Mouse (Mus musculus): ENCODE measurements at regions not wholly inside any gene's neighbourhood (a gene's known extent, or its start where the extent isn't known, plus 50 kb on each side); places are given as distances from the start of the nearest gene placed in this dataset.

DNA sequence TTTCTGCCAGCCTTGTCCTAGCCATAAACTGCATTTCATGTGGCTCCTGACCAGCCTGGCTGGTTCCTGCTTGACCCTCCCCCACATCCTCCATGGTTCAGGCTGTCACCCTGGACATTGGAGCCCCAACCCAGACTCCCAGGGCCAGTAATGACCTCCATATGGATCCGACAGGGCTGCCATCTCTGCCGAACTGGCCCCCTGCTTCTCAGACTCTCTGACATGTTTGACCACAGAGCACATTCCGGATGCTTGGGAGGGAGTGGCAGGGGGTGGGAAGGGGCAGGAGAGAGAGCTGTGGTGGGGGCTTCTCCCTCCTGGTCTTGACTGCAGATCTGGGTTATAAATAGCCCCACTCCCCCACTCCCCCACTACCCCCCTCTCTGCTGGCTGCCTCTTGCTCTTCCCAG is 59.0 kb upstream of the Actrt2 start:
- no peak for DNase-seq

DNA sequence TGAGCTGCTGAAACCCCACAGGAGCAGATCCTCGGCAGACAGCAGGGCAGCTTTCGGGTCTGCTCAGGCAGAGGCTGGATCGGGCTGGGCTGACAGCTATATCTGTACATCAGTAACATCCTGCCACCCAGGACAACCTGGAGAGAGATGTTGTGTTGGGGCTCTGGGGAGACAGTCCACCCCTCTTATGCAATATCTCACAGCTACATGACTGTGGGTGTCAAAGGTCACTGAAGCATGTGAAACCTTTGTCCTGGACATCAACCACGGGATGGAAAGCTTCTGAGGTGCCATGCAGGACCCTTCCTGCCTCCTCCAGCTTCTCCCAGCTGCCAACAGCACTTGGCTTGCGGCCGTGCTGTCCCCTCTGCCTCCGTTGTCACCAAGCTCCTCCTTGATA is 60.3 kb upstream of the Actrt2 start:
- no peak for DNase-seq

DNA sequence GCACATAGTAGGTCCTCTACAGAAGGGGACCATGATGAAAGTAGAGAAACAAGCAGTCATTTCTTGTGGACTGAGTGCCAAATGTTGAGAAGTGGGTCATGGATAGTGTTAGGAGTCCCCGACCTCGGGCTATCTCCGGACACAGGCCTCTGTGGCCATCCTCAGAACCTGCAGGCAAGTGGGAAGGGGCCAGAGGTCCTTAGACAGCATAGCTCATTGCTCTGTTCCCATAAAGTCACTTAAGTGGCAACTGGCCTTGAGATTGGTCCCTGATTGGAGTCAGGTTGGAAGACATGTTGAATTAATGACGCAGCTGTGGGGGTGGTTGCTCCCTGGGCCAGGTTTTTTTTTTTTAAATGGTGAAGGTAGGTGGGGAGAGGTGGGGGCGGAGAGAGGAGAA is 63.0 kb upstream of the Actrt2 start:
- DNase-seq: no peak

DNA sequence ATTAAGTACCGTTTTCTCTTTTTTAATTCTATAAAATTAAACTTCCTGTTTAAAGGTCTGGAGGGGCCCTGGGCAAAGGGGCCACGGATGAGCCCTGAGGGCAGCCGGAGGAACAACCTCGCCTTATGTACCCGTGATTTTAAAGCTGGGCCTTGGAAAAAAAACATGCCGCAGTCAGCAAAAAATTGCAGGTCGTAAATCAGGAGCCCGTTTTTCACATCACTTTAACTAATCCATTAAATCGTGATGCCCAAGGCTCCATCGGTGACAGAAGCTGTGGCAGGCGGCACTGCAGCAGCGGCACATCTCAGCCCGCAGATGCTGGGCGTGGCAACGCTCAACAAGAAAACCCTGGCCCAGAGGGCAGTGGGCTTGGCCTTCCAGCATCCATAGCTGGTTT is 63.7 kb upstream of the Actrt2 start:
- no peak for DNase-seq

DNA sequence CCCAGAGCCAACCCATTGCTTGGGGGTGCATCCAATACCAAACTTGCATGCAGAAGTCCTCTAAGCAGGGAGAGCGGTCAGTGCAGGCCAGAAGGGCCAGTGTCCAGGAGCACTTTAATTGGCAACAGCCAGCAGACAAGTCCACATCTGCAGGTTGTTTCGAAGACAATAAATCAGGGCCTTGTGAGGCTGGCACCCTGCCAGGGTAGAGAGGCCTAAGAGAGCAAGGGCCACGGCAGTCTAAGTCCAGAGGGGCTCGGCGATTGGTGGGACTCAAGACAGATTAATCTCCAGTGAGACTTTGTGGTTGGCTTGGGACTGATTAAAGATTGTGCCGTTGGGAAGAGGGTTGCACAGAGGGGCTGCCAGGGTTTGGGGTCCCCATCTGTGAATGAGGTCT is 68.4 kb upstream of the Actrt2 start:
- no peak for DNase-seq

DNA sequence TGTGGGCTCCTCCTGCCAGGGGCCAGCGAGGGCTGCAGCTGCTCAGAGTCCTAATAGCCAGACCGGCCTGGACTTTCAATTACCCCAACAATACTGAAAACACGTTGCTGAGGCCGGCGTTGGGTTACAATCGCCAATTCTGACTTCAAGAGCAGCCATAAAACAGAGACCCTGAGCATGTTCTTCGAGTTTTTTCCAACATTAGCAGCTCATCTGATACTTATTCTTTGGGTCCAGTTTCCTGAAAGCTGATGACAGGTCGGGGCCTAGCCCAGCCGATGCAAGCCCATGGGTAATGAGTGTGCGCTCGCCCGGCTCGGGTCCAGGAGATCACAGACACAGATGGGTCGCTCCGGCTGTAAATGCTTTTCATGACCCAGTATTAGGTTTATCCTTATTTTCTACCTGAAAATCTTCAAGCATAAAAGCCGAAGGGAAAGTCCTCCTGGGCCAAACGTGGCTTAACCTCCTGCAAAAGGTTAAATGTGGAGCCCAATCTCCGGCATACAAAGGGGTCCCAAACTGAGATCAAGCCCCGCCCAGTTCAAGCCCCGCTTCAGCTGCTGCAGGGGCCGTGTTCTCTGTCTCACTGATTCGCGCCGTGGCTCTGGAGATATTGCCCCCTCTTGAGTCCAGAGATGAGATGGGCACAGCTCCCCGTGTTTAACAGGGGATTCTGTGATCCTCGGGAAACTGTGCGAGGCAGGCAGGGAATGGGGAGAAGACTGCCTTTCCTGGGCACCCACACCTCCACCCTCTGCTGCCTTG is 73.6 kb upstream of the Actrt2 start:
- DNase-seq: no peak

DNA sequence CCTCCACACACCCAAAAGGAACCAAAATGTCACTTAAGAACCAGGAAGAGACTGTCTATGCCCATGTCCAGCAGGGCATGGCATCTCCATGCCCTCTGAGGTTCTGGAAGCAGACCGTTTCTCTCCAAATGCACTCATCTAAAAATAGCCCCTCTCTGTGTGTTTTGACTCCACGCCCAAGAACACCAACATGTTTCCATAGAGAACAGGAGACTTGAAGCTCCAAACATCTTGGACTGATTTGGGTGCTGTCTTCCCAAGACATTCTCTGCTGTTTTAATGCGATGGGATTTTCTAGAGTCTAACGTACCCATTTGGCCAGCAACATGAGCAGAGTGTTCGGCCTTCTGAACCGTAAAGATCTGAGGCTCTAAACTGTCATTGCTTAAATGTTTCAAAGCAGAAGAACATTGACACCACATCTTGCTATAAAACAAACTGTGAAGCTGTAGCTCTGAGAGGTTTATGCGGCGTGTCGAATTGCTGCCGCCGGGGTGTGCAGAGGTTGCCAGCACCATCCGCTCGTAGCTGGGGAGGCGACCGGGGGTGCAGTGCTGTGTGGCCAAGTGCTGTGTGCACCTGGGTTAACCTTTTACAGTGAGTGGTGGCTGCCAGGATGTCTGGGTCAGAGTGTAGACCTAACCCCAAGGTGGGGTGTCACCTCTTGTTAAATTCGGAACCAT is 78.8 kb upstream of the Actrt2 start:
- peak; percentile 28 to 37 for DNase-seq

DNA sequence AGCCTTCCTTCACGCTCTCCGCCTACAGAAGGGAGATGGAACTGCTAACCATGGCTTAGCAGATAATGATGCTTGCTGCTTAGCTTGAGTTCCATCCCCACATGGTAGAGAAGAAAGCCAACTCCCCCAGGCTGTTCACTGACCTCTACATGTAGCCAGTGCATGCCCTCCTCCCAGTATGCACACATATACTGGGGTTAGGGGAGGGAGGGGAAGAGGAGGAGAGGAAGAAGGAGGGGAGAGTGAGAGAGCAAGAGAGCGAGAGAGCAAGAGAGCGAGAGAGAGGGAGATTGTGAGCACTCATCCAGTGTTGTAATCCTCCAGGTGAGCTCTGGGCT is 79.3 kb upstream of the Actrt2 start:
- no peak for DNase-seq

DNA sequence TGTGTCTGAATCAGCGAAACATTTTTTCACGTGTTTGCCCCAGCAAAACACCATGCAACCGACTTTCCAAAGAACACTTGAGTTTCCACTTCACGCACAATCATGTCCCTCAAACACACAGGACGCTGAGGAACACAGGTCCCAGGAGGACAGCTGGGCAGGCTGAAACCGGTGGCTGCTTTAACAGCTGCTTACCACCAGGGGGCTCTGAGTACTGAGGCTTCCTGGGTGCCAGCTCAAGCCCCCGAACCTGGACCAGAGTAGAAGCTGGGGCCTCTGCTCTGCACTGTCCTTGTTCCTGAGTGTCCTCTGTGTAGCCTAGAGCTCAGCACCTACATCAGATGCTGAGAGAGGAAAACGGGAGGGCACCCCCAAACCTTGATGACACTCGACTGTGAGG is 81.5 kb upstream of the Actrt2 start:
- DNase-seq: peak in 1 of 2 experiments; percentile 40

DNA sequence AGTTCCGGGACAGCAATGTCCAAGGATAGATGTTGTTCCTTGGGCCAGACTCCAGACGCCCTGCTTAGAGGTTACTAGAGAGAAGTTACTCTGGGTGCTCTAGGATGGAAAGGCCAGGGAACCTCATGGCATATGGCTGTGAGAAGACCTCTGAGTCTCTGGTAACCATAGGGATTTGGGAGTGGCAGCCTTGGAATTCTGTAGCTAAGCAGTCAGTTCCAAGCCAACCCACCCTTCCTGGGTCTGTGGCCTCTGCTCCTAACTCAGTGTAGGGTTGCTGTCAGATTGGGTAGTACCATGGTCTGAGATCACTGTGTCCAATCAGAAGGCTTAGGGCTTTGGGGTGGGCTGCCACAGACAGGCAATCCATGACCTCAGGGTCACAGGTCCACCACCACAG is 82.3 kb upstream of the Actrt2 start:
- DNase-seq: no peak

DNA sequence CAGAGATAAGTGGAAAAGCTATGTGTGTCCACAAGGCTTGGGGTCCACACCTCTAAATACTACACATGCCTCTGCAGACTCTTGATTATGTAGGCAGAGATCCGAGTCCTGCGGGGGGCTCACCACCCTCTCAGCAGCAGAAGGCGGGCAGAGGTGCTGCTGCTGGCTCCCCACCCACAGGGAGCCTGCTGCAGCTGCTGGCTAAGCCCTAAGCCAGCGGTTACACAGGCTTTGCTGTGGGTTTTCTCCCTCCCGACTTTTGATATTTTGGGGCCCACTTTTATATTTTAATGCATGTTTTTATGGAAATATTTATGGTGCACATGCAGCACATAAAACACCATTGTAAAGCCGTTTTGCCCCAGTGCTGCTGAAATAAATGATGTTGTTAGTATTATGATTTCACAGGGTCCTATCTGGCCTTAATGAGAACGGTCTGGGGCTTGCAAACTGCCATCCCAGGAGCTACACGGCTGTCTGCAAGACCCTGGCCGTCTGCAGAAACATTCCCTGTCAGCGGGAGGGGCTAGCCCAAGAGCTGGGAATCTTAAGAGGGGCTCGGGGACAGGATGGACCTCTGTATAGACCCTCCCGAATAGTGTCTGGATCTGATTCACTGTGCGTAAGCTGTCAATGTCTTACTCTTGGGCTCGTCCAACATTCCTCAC is 82.9 kb upstream of the Actrt2 start:
- DNase-seq: no peak

DNA sequence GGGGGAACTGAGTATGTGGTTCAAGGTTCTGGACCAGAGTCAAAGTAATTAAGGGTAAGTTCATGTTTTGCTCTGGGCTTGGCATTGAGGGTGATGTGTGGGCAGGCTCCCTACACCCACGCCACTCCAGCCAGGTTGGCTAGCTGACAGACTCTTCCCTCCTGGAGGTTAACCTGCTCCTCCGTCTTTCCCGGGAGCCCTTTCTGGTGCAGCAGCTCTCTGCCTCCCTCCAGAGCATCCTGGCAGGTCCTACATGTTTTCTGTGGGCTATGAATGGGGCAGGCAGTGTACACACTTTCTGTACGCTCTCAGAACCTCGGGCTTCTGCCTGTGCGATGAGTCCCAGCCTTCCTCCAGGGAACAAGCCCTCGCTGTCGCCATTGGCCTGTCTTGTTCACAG is 82.8 kb upstream of the Ttc34 start:
- DNase-seq: peak; percentile 15 to 16

DNA sequence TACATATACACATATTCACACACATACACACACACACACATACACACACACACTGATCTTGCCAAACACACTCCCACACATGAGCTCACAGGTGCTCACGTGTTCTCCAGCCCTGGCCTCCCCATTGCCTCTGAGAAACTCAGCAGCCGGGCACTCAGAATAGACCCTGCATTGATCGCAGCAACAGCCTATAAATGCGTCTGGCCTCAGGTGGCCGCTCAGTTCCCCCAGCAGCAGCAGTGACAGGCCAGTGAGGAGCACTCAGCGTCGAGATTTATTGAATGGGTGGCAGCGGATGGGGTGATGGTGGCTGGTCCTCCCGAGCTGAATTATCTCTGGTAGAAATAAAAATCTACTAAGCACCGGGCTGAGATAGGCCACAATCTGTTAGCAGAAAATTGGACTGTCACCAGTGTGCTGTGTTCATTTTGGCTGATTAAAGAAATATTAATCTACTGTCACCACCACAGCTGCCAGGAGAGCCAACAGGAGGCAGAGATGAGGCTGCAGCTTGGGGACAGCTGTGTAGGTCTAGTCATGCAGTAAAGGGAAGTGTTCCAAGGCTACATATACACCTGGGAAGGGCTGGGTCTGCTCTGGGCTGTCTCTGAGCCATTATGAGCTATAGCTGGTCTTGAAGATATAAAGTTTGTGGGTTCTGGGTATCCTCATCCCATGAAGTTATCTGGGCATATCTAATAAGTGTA is 80.4 kb upstream of the Ttc34 start:
- DNase-seq: no peak

DNA sequence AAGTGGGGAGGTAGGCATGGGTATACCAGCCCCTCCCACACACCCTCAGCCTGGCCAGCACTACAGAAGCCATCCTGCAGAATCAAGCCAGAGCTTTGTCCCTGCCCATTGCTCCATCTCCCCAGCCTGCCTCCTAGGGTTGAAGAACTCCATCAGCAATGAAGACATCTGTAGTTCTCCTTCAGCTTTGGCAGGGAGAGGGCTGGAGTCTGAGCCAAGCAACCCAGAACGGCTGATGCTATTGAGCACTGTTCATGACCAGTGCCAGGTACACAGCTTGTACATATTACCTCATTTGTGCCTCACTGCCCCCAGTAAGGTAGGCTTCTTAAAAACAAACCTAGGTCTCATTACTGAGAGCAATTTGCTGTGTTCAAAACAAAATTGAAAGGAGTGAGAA is 77.4 kb upstream of the Ttc34 start:
- no peak for DNase-seq

DNA sequence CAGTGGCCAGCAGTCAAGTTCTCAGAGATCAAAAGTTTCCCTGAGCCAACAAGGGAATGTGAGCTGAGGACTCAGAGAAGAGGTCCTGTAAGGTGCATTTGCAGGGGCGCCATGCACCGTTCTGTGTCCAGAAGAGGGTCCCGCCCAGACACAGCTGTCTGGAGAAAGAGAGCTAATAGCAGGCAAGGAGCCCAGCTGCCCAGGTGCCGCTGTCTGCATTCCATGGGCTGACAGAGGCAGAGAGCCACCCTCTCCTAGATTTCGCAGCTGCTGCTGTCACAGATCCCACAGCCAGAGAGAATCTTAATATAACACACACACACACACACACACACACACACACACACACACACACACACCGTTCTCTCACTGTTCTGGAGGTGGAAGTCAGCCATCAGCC is 73.0 kb upstream of the Ttc34 start:
- no peak for DNase-seq

DNA sequence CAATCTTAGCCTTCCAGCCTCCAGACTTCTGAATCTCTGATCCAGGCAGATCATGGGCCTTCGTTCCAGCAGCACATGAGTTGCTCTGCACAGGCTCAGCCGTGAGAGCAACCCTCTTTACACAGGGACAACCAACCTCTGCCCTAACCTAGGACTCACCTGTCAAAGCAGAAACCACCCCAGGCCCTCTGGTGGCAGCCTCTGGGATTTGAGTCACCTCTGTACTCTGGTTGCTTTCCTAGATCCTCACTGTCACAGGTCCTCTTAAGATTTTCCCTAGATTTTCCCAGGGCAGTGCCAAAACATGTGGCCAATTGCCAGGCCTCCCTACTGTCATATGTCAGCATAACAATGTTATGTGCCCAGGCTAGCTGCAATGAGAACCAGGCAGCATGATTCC is 71.1 kb upstream of the Ttc34 start:
- DNase-seq: peak in 1 of 2 experiments; percentile 37

DNA sequence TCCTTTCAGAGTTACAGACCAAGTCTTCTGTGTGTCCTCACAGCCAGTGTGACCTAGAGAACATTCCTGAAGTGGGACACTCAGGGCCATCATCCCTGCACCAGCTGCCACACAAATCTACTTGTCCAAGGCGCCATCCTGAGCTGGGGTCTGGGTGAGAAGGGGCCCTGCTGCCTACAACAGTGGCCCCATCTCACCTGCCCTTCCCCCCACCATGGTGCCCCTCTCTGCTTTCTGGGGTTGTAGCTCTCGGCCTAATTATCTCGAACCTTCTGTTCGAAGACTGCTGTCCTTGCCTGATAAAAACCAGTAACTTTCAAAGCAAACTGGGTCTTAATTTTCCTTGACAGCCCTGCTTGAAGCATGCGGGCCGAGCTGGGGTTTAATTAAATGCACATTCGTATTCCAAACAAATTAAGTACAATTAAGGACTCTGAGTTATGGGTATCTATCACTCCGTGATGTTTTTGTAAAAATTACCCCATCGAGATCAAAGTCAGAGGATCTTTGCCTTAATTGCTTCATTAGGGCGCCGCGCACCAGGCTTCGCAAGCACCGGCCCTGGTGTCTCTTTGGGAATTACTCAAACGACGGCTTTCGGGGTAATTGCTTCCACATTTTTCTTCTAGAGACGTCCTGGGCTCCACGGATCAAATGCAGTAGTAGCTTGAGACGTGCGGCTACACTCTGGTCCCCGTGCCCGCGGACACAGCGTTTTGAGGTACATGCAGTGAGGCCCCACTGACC is 65.8 kb upstream of the Ttc34 start:
- no peak for DNase-seq

DNA sequence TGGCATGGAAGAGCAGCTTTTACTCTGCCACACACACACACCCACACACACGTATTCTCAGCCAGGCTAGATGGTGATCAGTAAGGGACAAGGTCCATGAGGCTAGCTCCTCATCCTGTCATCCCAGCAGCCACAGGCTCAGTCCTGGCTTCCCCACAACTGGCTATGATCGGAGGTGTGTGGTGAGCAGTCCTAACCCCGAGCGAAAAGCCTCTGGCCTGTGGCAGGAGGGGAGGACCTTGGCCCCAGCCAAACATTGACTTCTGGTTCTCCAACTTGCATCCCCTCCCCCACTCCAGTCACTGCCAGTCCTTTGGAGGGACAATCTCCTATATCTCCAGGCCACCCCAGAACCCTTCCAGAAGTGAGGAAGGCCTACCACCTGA is 65.2 kb upstream of the Ttc34 start:
- no peak for DNase-seq

DNA sequence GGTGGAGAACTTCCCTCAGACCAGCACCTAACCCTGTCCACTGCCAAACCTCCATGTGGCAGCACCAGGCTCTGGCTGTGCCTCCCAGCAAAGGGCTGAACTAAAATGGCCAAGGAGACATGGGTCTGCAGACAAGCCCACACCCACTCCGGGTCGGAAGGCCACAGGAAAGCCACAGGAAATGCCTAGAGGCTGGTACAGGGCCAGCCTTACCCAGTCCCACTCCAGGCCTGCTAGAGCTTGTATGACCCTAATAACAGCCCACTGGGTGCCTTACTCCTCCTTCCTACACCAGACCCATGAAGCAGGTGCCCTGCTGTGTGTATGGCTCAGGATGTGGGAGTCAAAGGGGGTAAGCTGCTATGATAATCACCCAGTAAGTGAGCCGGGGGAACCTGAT is 63.4 kb upstream of the Ttc34 start:
- DNase-seq: no peak

DNA sequence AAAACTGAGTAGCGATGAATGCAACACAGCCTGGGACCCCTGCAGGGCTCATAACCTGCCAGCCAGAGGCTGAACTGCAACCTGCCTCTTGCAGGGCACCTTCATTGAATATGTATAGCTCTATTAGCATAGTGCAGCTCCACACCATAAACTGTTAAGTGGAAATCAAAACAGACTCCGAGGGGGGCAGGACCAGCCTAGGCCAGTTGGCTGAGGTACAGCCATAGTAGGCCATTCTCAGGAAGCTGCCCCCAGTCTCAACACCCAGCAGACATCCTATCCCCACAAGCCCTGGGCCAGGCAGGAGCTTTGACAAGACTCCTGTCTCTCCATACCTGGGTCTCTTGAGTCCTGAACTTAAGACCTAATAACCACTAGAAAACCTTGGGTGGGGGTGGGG is 62.9 kb upstream of the Ttc34 start:
- DNase-seq: no peak

DNA sequence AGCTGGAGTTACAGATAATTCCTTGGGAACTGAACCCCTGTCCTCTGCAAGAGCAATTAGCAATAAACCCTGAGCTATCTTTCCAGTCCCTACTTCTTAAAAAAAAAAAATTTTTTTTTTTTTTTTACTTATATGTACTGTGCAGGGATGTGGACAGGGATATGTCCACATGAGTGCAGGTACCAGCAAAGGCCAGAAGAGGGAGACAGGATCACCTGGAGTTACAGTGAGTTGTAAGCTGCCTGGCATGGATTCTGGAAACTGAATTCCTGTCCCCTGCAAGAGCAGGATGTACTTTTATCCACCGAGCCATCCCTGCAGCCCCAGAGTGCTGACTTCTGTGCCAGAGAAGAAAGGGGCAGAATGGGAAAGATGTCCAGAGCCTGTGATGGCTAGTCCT is 58.4 kb upstream of the Ttc34 start:
- no peak for DNase-seq

DNA sequence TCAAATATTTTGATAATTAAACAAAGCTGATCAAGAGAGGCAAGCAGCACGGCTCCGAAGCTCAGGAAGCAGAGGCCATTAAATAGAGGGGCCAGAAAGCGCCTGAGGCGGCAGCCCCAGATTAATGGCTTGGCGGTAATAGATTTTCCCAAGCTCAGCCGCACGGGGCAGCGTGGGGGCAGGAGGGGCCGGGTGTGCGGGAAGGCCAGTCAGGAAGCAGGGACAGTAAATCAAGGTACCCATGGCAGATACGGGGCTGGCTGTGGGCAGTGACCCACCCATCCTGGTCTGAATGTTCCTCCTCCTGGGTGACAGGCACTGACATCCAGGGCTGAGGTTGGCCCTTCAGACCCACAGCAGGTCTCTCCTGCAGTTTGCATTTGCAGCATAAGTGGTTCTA is 55.9 kb upstream of the Ttc34 start:
- no peak for DNase-seq

Measured in heart, adult 18-20 months (tissue).